ENCODE assay signal across 8 mouse cellular contexts in genomic region chr11:114764820-114765818, GRCm38 (mm10). TPM values are rescaled to one million over a fixed set of nuclear protein-coding genes. Genes with fewer than 3 reads are reported as not detected.
DNase-seq lines count a peak whose midpoint lies in the region; ATAC-seq and TF ChIP-seq lines count a peak whose summit lies in the region.

Gene Kif19a (plus strand): TSS chr11:114765388.

- H3K27ac ChIP-seq in kidney, adult 2 months (ENCODE audit: insufficient read depth, low read depth, low read length): no peak within 1 kb of the TSS
- H3K27ac ChIP-seq in lung, embryonic 14.5 days (ENCODE audit: low read depth): no peak within 1 kb of the TSS
- no peak within 1 kb of the TSS for H3K27ac ChIP-seq in neural tube, embryonic 13.5 days (replicated peaks)

- peak within 1 kb of the TSS; percentile 53 for H3K9ac ChIP-seq in lung, embryonic 14.5 days
- H3K9ac ChIP-seq in neural tube, embryonic 13.5 days: peak within 1 kb of the TSS; percentile 63

- TF ChIP-seq POLR2A in kidney, adult 2 months (IDR thresholded peaks at IDR 0.05; ENCODE audit: low read depth, low read length): no peak

- H3K4me3 ChIP-seq in kidney, adult 2 months (ENCODE audit: insufficient read depth, low read depth, low read length): peak within 1 kb of the TSS; percentile 46
- H3K4me3 ChIP-seq in lung, embryonic 14.5 days (ENCODE audit: low read depth, low read length): peak within 1 kb of the TSS; percentile 44
- peak within 1 kb of the TSS; percentile 41 for H3K4me3 ChIP-seq in neural tube, embryonic 13.5 days

- ATAC-seq in lung, embryonic 14.5 days (ENCODE audit: insufficient read depth): peak; percentile 78
- ATAC-seq in neural tube, embryonic 13.5 days (ENCODE audit: low read depth): peak; percentile 45
- ATAC-seq in erythroid progenitor cell, adult 5-6 weeks (replicated peaks; ENCODE audit: low FRiP score, poor library complexity, severe bottlenecking): no peak

- H3K9me3 ChIP-seq in lung, embryonic 14.5 days (ENCODE audit: low read depth, low read length): no peaks in the 10 kb centered on the region
- H3K9me3 ChIP-seq in neural tube, embryonic 13.5 days: no peaks in the 10 kb centered on the region

- H3K4me2 ChIP-seq in lung, embryonic 14.5 days: peak within 1 kb of the TSS; percentile 89
- peak within 1 kb of the TSS; percentile 76 for H3K4me2 ChIP-seq in neural tube, embryonic 13.5 days

- no peaks in the 10 kb centered on the region; the same call in 1 of the 2 replicates for H3K4me1 ChIP-seq in kidney, adult 2 months (ENCODE audit: control insufficient read depth, insufficient read depth, low read length)
- peaks cover 7% of the 10 kb centered on the region for H3K4me1 ChIP-seq in lung, embryonic 14.5 days (ENCODE audit: insufficient read depth)
- H3K4me1 ChIP-seq in neural tube, embryonic 13.5 days (replicated peaks): peaks cover 17% of the 10 kb centered on the region

- 5% methylated on average over 51 of the region's 51 CpGs for WGBS in kidney, adult 2 months
- WGBS in lung, embryonic 14.5 days: 3% methylated on average over 51 of the region's 51 CpGs
- WGBS in neural tube, embryonic 13.5 days: 2% methylated on average over 51 of the region's 51 CpGs

- no peak for TF ChIP-seq CTCF in kidney, adult 2 months (conservative IDR thresholded peaks at IDR 0.05; ENCODE audit: insufficient read depth, insufficient read length, low read depth, low read length)
- no peak for TF ChIP-seq CTCF in lung, embryonic 14.5 days (IDR thresholded peaks at IDR 0.05; ENCODE audit: low read depth)

- no peaks in the 10 kb centered on the region for H3K36me3 ChIP-seq in kidney, adult 2 months (ENCODE audit: control insufficient read depth, insufficient read depth, low read length)
- H3K36me3 ChIP-seq in lung, embryonic 14.5 days (ENCODE audit: insufficient read depth): no peaks in the 10 kb centered on the region
- no peaks in the 10 kb centered on the region for H3K36me3 ChIP-seq in neural tube, embryonic 13.5 days

- no peaks in the 10 kb centered on the region for H3K27me3 ChIP-seq in kidney, adult 2 months (replicated peaks; ENCODE audit: control insufficient read depth, insufficient read depth, low read length)
- peaks cover 4% of the 10 kb centered on the region; the same call in 1 of the 2 replicates for H3K27me3 ChIP-seq in lung, embryonic 14.5 days (ENCODE audit: insufficient read depth, low read length)
- H3K27me3 ChIP-seq in neural tube, embryonic 13.5 days: peaks cover 38% of the 10 kb centered on the region

- peak; percentile 27 to 53 for DNase-seq in urinary bladder, adult 18-20 months (ENCODE audit: low spot score in 2 of 2)
- DNase-seq in urinary bladder, postnatal 10 days (ENCODE audit: low spot score): no peak
- DNase-seq in embryo, embryonic 9.5 days (ENCODE audit: extremely low spot score): peak; percentile 78
- DNase-seq in heart, adult 9 months (ENCODE audit: low spot score in 2 of 2): peak; percentile 43 to 48
- DNase-seq in kidney, adult 2 months: peak; percentile 66
- DNase-seq in lung, embryonic 14.5 days: peak; percentile 83

RNA-seq across cellular contexts. Expression of gene Kif19a, which starts in this region (rescaled TPM):
- polyA plus RNA-seq in kidney, adult 2 months (2012; rRNA removed): 0.38 and 0.42 TPM in 2 replicates
- polyA plus RNA-seq in lung, embryonic 14.5 days (2014; fragmentation: Nextera tagmentation; extraction: Ambion mirVana): 0.29 TPM in 1 of 2 replicates, not detected in the other
- 1.3 and 1.6 TPM in 2 replicates for polyA plus RNA-seq in neural tube, embryonic 13.5 days (2015; fragmentation: Nextera tagmentation; extraction: Ambion mirVana)
- not detected in 2 replicates for total RNA-seq in erythroid progenitor cell, adult 5-6 weeks (2015; ENCODE audit: low replicate concordance)
- total RNA-seq in erythroid progenitor cell, adult 5-6 weeks (2017; ENCODE audit: low replicate concordance): not detected in 2 replicates

Comparison
In these comparisons a context has a peak if more than half of its experiments do, and no peak if none do; other contexts are left out.
1. Peak in DNase-seq and H3K4me3 ChIP-seq in kidney, adult 2 months; RNA of the gene not detected or under 1 TPM.
2. Peak in DNase-seq, ATAC-seq, H3K4me3 ChIP-seq, H3K9ac ChIP-seq and H3K4me2 ChIP-seq in lung, embryonic 14.5 days; RNA of the gene not detected or under 1 TPM.